Mouse (Mus musculus): ENCODE results near the gene Olig1.

DNA sequence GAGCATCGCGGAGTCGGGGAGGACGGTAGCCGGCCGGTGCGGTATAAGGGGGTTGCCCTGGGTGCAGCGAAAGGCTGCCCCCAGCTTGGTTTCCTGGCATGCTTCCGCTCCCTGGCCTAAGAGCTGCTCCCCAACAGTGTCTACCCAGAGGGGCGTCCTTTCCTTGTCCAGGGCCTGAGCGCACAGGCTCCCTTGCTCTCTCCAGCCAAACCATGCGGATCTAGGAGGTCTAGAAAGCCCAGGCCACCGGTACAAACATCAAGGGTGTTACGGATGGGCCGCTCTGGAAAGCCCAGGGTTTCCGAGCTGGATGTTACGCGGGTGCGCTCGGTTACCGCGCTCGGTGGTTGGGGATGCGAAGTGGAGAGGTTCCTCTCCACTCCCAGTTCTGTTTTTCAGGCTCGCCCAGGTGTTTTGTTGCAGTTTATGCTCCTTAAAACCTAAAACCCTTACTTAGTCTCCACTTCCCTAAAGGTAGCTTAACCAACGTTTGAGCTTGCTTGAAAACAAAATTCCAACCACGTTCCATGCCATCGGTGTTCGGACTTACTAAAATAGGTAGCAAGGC is 1.5 kb downstream of the Olig1 start:
- TF ChIP-seq CTCF (IDR thresholded peaks at IDR 0.05; ENCODE audit: control insufficient read depth, insufficient read depth, low read length) = no peak
- TF ChIP-seq POLR2A (IDR thresholded peaks at IDR 0.05; ENCODE audit: borderline replicate concordance, control insufficient read depth, low read depth, low read length) = no peak
